Mouse (Mus musculus) heart, embryonic 16.5 days (tissue): ENCODE data around the gene Alkbh6. TPM values are rescaled to one million over a fixed set of nuclear protein-coding genes. Genes with fewer than 3 reads are reported as not detected.

ENCODE experiments used
- ATAC-seq: fragments of 200-750 bp; cut with Nextera tagmentation; replicated peaks from 2 replicates; pipeline ENCODE4 v1.8.0; 2017; ENCODE audit warnings: moderate number of reproducible peaks; ENCODE audit not compliant: insufficient read depth, low FRiP score; ENCODE audit errors: extremely low read depth
- H3K27ac ChIP-seq: fragments of 300-500 bp; sonication (generic); 2 replicates; pipeline ENCODE4 v1.5.1; 2014; ENCODE audit warnings: mild to moderate bottlenecking, low read length, control low read depth, moderate library complexity
- H3K27me3 ChIP-seq: fragments of 300-500 bp; sonication (generic); 2 replicates; pipeline ENCODE4 v1.6.1; 2014; ENCODE audit warnings: low read length, mixed read lengths; ENCODE audit not compliant: control insufficient read depth, insufficient read depth
- H3K36me3 ChIP-seq: fragments of 300-500 bp; sonication (generic); 2 replicates; pipeline ENCODE4 v1.6.1; 2014; ENCODE audit not compliant: control insufficient read depth, insufficient read depth
- H3K4me1 ChIP-seq: fragments of 300-500 bp; sonication (generic); 2 replicates; pipeline ENCODE4 v1.6.1; 2014; ENCODE audit warnings: low read length, mixed read lengths; ENCODE audit not compliant: control insufficient read depth, insufficient read depth
- H3K4me2 ChIP-seq: fragments of 300-500 bp; sonication (generic); 2 replicates; pipeline ENCODE4 v1.6.1; 2014; ENCODE audit warnings: low read depth, mild to moderate bottlenecking, control low read depth, low read length
- H3K4me3 ChIP-seq: fragments of 300-500 bp; sonication (generic); 2 replicates; pipeline ENCODE4 v1.5.1; 2014; ENCODE audit warnings: mild to moderate bottlenecking, control low read depth, low read length
- H3K9ac ChIP-seq: fragments of 300-500 bp; sonication (generic); 2 replicates; pipeline ENCODE4 v1.6.1; 2014; ENCODE audit warnings: low read length, control low read depth
- H3K9me3 ChIP-seq: fragments of 300-500 bp; sonication (generic); replicated peaks from 2 replicates; pipeline ENCODE4 v1.6.1; 2016; ENCODE audit warnings: low read length; ENCODE audit not compliant: control insufficient read depth
- WGBS: fragments of 180-500 bp; shearing (Covaris S2); extraction: QIAGEN DNeasy Blood & Tissue Kit; methylation state at CpG from one replicate; pipeline ENCODE4 v1.1.7; 2014; 5-methylcytosine and 5-hydroxymethylcytosine counted together
- polyA plus RNA-seq: library from polyadenylated mRNA; unstranded; fragments of >200 nt; fragmentation: Nextera tagmentation; extraction: Ambion mirVana; gene quantifications from 2 replicates; pipeline ENCODE4 v1.2.1, GENCODE M21; 2015

The Alkbh6 gene
- polyA plus RNA-seq, 1 experiment from 2014 or later = 62.0 TPM

DNA sequence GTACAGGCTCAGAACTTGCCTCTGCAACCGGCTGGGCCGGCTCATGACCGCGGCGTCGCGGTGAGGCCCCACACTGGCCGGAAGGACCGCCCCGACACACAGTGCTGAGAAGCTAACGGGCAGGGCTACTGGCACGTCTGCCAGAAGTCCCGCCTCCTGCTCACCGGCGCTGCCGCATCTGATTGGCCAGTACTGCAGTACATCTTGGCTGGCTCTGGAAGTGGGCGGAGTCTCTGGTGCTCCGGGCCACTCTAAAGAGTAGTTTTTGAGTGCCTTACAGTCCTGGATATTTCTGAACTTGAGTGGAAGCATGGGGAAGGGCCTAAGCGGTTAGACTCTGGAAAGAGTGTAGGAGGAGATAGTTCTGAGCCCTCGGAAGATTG lies 13.8 kb downstream of the Alkbh6 start:
- H3K36me3 ChIP-seq = no peaks in the 10 kb centered on the region
- under 1% methylated on average over 20 of the region's 20 CpGs for whole genome bisulfite sequencing
- peak overlapping the region; percentile 96 for H3K27ac ChIP-seq
- H3K27me3 ChIP-seq = no peaks in the 10 kb centered on the region
- peak overlapping the region; percentile 97 for H3K9ac ChIP-seq
- H3K4me1 ChIP-seq = peaks cover 20% of the 10 kb centered on the region
- H3K4me3 ChIP-seq = peak overlapping the region; percentile 95
- peak; percentile 98 for ATAC-seq
- H3K4me2 ChIP-seq = peak overlapping the region; percentile 92
- H3K9me3 ChIP-seq = no peaks in the 10 kb centered on the region

DNA sequence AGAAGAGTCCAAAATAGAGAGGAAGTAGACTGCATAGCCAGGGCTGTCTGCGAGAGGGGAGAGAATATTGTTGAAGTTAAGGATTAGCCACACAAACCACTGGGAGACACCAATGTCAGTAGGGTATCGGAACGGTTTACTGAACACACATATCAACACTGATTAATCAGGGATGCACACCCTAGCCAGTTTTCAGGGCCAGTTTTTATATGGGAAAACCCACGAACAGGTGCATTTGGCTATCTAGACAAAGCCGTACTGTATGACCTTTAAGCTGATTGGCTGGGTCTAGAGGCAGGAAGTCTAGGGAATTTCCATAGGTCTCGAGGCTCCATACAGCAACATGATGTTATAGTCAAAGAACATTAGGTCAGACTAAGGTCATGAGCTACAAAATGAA lies 14.3 kb downstream of the Alkbh6 start:
- H3K9ac ChIP-seq = peak overlapping the region; percentile 77
- peak overlapping the region; percentile 96 for H3K27ac ChIP-seq
- H3K4me3 ChIP-seq = peak overlapping the region; percentile 95
- H3K9me3 ChIP-seq = no peaks in the 10 kb centered on the region
- H3K4me1 ChIP-seq = peaks cover 22% of the 10 kb centered on the region
- no peaks in the 10 kb centered on the region for H3K27me3 ChIP-seq
- H3K4me2 ChIP-seq = peak overlapping the region; percentile 92
- no peak for ATAC-seq
- WGBS = 27% methylated on average over 6 of the region's 6 CpGs
- H3K36me3 ChIP-seq = no peaks in the 10 kb centered on the region

DNA sequence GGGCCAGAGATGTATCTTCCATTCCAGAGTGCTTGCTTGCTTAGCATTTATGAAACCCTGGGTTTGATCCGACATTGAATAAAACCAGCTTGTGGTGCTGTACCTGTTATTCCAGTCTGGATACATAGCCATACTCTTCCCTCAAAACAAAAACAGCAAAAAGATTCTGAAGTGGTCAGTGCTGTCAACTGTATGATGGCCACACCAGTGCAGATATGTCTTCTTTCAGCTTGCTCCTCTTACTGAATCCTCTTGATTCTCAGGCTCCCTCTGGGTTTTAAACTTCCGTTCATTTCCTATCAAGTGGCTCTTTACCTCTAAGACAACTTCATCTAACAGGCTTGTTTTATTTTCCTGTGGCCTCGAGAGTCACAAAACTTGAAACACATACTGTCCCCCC lies 15.3 kb downstream of the Alkbh6 start, which contains the start of gene Sdhaf1:
Gene Sdhaf1, minus strand, starts transcription at position 101 of the 400 bp plus-strand sequence.
- ATAC-seq = no peak
- H3K4me1 ChIP-seq = peaks cover 22% of the 10 kb centered on the region
- no peaks in the 10 kb centered on the region for H3K9me3 ChIP-seq
- no peaks in the 10 kb centered on the region for H3K27me3 ChIP-seq
- peak within 1 kb of the TSS; percentile 77 for H3K9ac ChIP-seq
- H3K4me3 ChIP-seq = peak within 1 kb of the TSS; percentile 95
- whole genome bisulfite sequencing = 71% methylated on average over 3 of the region's 3 CpGs
- no peaks in the 10 kb centered on the region for H3K36me3 ChIP-seq
- H3K4me2 ChIP-seq = peak within 1 kb of the TSS; percentile 92
- peak within 1 kb of the TSS; percentile 96 for H3K27ac ChIP-seq

DNA sequence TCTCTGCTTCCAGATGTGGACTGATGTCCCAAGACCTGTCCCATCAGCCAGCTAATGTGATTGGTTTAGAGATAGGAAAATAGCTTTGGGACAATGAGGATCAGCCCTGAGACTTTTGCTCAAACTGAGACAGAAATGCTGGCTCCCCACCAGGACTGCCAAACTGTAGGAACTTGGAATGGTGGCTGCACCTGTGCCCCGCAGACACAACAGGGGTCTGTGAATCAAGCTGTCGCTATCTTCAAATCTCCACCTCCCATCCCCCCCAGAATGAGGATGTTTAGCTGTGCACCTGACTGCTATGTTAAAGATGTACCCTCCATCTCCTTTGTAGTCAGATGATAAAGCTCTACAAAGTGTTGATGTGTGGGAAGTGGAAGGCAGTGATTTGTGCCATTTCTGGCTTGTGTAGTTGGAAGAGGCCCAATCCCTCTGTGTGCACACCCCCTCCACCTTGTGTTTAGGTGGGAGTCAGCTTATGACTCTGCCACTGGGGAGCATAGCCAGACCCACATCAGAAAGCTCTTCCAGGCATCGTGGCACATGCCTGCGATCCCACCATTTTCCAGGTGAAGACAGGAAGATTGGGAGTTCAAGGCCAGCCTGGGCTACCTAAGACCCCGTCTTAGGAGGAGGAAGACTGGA lies 15.9 kb downstream of the Alkbh6 start:
- H3K4me2 ChIP-seq = no peak overlapping the region
- no peaks in the 10 kb centered on the region for H3K9me3 ChIP-seq
- H3K4me1 ChIP-seq = peaks cover 22% of the 10 kb centered on the region
- no peaks in the 10 kb centered on the region for H3K27me3 ChIP-seq
- no peak overlapping the region for H3K4me3 ChIP-seq
- no peak overlapping the region for H3K27ac ChIP-seq
- no peaks in the 10 kb centered on the region for H3K36me3 ChIP-seq
- WGBS = 71% methylated on average over 5 of the region's 5 CpGs
- no peak for ATAC-seq
- H3K9ac ChIP-seq = no peak overlapping the region

DNA sequence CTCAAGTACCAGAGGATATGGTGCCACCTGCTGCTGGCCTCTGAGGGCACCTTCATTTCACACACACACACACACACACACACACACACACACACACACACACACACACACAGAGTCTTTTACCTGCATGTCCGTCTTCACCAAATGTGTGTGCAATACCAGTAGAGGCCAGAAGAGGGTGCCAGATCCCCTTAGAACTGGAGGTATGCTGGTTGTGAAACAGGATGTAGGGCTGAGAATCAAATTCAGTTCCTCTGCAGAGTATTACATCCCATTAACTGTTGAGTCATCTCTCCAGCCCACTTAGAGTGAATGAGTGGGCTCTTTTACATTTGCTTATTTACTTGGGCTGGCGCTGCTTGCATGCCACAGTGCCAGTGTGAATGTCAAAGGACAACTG lies 16.8 kb downstream of the Alkbh6 start:
- no peaks in the 10 kb centered on the region for H3K9me3 ChIP-seq
- peaks cover 22% of the 10 kb centered on the region for H3K4me1 ChIP-seq
- 48% methylated on average over 2 of the region's 2 CpGs for WGBS
- H3K27me3 ChIP-seq = no peaks in the 10 kb centered on the region
- no peak overlapping the region for H3K27ac ChIP-seq
- no peak overlapping the region for H3K4me3 ChIP-seq
- no peaks in the 10 kb centered on the region for H3K36me3 ChIP-seq
- no peak overlapping the region for H3K4me2 ChIP-seq
- no peak overlapping the region for H3K9ac ChIP-seq
- no peak for ATAC-seq

DNA sequence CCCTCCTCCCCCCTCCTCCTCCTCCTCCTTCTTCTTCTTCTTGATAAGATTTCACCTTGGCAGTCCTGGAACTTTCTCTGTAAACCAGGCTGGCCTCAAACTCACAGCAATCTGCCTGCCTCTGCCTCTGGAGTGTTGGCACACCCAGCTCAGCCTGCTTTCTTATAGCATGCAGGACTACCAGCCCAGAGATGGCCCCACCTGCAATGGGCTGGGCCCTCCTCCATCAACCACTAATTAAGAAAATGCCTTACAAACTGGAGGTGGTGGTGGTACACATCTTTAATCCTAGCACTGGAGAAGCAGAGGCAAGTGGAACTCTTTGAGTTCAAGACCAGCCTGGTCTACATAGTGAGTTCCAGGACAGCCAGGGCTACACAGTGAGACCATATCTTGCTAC lies 17.9 kb downstream of the Alkbh6 start:
- H3K4me2 ChIP-seq = no peak overlapping the region
- H3K9me3 ChIP-seq = no peaks in the 10 kb centered on the region
- no peak overlapping the region for H3K4me3 ChIP-seq
- no peaks in the 10 kb centered on the region for H3K27me3 ChIP-seq
- peaks cover 15% of the 10 kb centered on the region for H3K4me1 ChIP-seq
- no peak overlapping the region for H3K27ac ChIP-seq
- H3K9ac ChIP-seq = no peak overlapping the region
- H3K36me3 ChIP-seq = no peaks in the 10 kb centered on the region
- ATAC-seq = no peak

DNA sequence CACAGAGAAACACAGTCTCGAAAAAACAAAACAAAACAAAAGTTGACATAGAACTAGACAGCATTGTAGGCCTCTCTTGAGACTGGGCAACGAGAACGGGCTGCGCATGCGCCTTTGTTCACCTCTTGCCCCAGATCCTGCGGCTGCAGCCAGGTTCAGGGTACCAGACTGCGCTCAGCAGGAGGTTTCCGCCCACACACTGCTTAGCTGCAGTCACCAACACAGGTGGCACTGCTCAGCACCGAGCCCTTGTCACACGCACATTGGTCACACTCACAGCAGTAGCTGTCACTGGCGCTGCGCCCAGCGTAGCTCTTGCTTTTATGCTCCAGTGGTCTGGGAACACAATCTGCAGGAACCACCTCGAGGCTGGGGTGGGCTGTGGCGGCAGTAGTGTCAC lies 18.6 kb downstream of the Alkbh6 start:
- Histone ChIP-seq H3K9ac (no peak overlapping the region), H3K36me3 (no peaks in the 10 kb centered on the region), H3K4me1 (peaks cover 18% of the 10 kb centered on the region), H3K4me3 (no peak overlapping the region), H3K27me3 (no peaks in the 10 kb centered on the region), H3K27ac (peak overlapping the region; percentile 66), H3K4me2 (peak overlapping the region; percentile 15; the same call in 1 of the 2 replicates), H3K9me3 (no peaks in the 10 kb centered on the region)
- peak; percentile 8; the same call in 1 of the 2 replicates for ATAC-seq
- WGBS = 42% methylated on average over 15 of the region's 15 CpGs

DNA sequence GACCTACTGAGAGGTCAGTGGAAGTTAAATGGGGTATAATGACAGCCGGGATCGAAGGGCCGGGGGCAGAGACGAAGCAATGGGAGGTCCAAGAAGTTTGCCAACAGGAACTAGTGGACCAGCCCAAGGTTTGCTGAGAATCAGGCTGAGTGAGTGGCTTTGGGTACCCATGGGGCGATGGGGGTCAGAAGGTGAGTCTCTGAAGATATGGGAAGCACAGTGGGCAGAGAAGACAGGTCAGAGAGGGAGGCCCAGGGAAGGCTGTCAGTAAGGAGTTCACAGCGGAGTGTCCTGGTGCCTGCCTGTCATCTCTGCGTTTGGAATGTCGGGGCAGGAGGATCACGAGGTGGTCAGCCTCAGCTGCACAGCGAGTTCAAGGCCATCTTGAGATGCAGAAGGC lies 19.9 kb downstream of the Alkbh6 start:
- H3K9ac ChIP-seq = no peak overlapping the region
- no peak overlapping the region for H3K4me2 ChIP-seq
- H3K27me3 ChIP-seq = no peaks in the 10 kb centered on the region
- H3K4me3 ChIP-seq = no peak overlapping the region
- no peak overlapping the region for H3K27ac ChIP-seq
- no peaks in the 10 kb centered on the region for H3K36me3 ChIP-seq
- H3K9me3 ChIP-seq = no peaks in the 10 kb centered on the region
- ATAC-seq = no peak
- H3K4me1 ChIP-seq = peaks cover 23% of the 10 kb centered on the region
- 59% methylated on average over 10 of the region's 10 CpGs for WGBS

DNA sequence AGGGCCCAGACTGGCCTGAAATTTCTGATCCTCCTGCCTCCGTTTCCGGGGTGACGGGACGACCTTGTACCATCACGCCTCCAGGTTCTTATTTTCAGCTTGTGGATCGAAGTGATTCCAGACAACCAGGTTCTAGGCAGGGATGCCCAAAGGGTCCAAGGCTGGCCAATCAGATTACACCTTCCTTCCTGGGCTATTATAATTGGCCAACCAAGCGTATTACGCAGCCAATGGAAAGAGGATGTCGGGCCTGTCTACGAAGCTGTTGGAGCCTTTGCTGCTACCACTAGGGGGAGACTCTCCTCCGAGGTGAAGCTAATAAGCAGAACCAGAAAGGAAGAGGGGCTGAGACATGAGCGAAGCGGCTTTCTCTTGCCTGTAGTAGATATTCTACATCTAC lies 23.4 kb downstream of the Alkbh6 start:
- WGBS = 11% methylated on average over 13 of the region's 13 CpGs
- peaks cover 12% of the 10 kb centered on the region for H3K27me3 ChIP-seq
- H3K4me3 ChIP-seq = no peak overlapping the region; the same call in 1 of the 2 replicates
- no peak overlapping the region for H3K9ac ChIP-seq
- H3K4me2 ChIP-seq = peak overlapping the region; percentile 44
- H3K9me3 ChIP-seq = no peaks in the 10 kb centered on the region
- peaks cover 36% of the 10 kb centered on the region for H3K4me1 ChIP-seq
- H3K27ac ChIP-seq = peak overlapping the region; percentile 26
- 0 out of 2 replicates have a peak, but pooled peaks have one; percentile 32 for ATAC-seq
- no peaks in the 10 kb centered on the region for H3K36me3 ChIP-seq
